ENCODE assay signal across 8 mouse cellular contexts in genomic region chr14:32472996-32473395, GRCm38 (mm10). TPM values are rescaled to one million over a fixed set of nuclear protein-coding genes. Genes with fewer than 3 reads are reported as not detected.
DNase-seq lines count a peak whose midpoint lies in the region; ATAC-seq and TF ChIP-seq lines count a peak whose summit lies in the region.

No protein-coding gene starts in this region.

- no peak overlapping the region for H3K4me2 ChIP-seq in neural tube, embryonic 15.5 days
- H3K4me2 ChIP-seq in hindbrain, embryonic 16.5 days (ENCODE audit: low read length): no peak overlapping the region

- intact Hi-C loops in left cerebral cortex, postnatal 14 days (cut with DNase I): loop anchor here (5.0 kb wide), 1 partner anchor 241 kb away; no protein-coding TSS in a partner anchor

- ATAC-seq in neural tube, embryonic 15.5 days (ENCODE audit: low FRiP score): no peak
- ATAC-seq in hindbrain, embryonic 16.5 days: peak; percentile 60

- peak; percentile 50 for DNase-seq in neural tube, embryonic 10.5 days (ENCODE audit: extremely low spot score, low spot score)
- DNase-seq in adrenal gland, postnatal 25 days: peak; percentile 61
- peak; percentile 82 to 84 for DNase-seq in left cerebral cortex, postnatal 14 days (ENCODE audit: low spot score in 2 of 2)
- peak; percentile 24 for DNase-seq in naive thymus-derived CD4-positive, alpha-beta T cell, adult 2 months (ENCODE audit: low read depth)
- no peak for DNase-seq in T-cell, adult 2 months (ENCODE audit: low spot score)

- TF ChIP-seq CTCF in embryonic fibroblast, embryonic 13.5 days (IDR thresholded peaks at IDR 0.05; ENCODE audit: borderline replicate concordance, insufficient read depth, low read length): peak; percentile 59; the same call in 1 of the 2 replicates

- no peak overlapping the region for H3K27ac ChIP-seq in neural tube, embryonic 15.5 days (replicated peaks)
- H3K27ac ChIP-seq in embryonic fibroblast, embryonic 13.5 days (ENCODE audit: insufficient read depth, low read length): no peak overlapping the region
- no peak overlapping the region for H3K27ac ChIP-seq in hindbrain, embryonic 16.5 days (ENCODE audit: low read depth, low read length)

- no peaks in the 10 kb centered on the region for H3K9me3 ChIP-seq in neural tube, embryonic 15.5 days (replicated peaks)
- H3K9me3 ChIP-seq in hindbrain, embryonic 16.5 days (ENCODE audit: control insufficient read depth, low read length): no peaks in the 10 kb centered on the region

- H3K4me3 ChIP-seq in neural tube, embryonic 15.5 days (replicated peaks): no peak overlapping the region
- no peak overlapping the region for H3K4me3 ChIP-seq in embryonic fibroblast, embryonic 13.5 days (ENCODE audit: insufficient read depth, low read length)
- no peak overlapping the region for H3K4me3 ChIP-seq in hindbrain, embryonic 16.5 days (ENCODE audit: low read length)

- no peak for TF ChIP-seq POLR2A in embryonic fibroblast, embryonic 13.5 days (IDR thresholded peaks at IDR 0.05; ENCODE audit: low read depth, low read length)

- H3K27me3 ChIP-seq in neural tube, embryonic 15.5 days (replicated peaks): peaks cover 11% of the 10 kb centered on the region
- no peaks in the 10 kb centered on the region for H3K27me3 ChIP-seq in hindbrain, embryonic 16.5 days (replicated peaks; ENCODE audit: control insufficient read depth, insufficient read depth, low read length)

- H3K9ac ChIP-seq in neural tube, embryonic 15.5 days (replicated peaks): no peak overlapping the region
- H3K9ac ChIP-seq in hindbrain, embryonic 16.5 days (ENCODE audit: low read depth, low read length): no peak overlapping the region

- no peaks in the 10 kb centered on the region for H3K36me3 ChIP-seq in neural tube, embryonic 15.5 days
- H3K36me3 ChIP-seq in hindbrain, embryonic 16.5 days (ENCODE audit: control insufficient read depth, insufficient read depth, low read length): no peaks in the 10 kb centered on the region

- no peaks in the 10 kb centered on the region for H3K4me1 ChIP-seq in neural tube, embryonic 15.5 days
- no peaks in the 10 kb centered on the region for H3K4me1 ChIP-seq in embryonic fibroblast, embryonic 13.5 days (ENCODE audit: control insufficient read depth, insufficient read depth, low read length)
- H3K4me1 ChIP-seq in hindbrain, embryonic 16.5 days (ENCODE audit: control insufficient read depth, insufficient read depth, low read depth, low read length): no peaks in the 10 kb centered on the region

- 9% methylated on average over 4 of the region's 4 CpGs for WGBS in neural tube, embryonic 15.5 days
- 13% methylated on average over 4 of the region's 4 CpGs for WGBS in hindbrain, embryonic 16.5 days

RNA-seq across cellular contexts. Expression of gene Chat, which starts 7.2 kb away (rescaled TPM):
- 4.8 and 5.7 TPM in 2 replicates for polyA plus RNA-seq in neural tube, embryonic 15.5 days (2015; fragmentation: Nextera tagmentation; extraction: Ambion mirVana)
- total RNA-seq in adrenal gland, postnatal 25 days (2021): not detected in 2 replicates
- polyA plus RNA-seq in embryonic fibroblast, embryonic 13.5 days (2011; ENCODE audit: insufficient read length, low read depth, missing spikeins): not detected in 2 replicates
- polyA plus RNA-seq in hindbrain, embryonic 16.5 days (2015; fragmentation: Nextera tagmentation; extraction: Ambion mirVana): 2.8 and 3.3 TPM in 2 replicates
- total RNA-seq in left cerebral cortex, postnatal 14 days (2021): 1 to 10 TPM; 1.1 to 1.2 TPM

RNA-seq across cellular contexts. Expression of gene Slc18a3, which starts 8.3 kb away (rescaled TPM):
- polyA plus RNA-seq in neural tube, embryonic 15.5 days (2015; fragmentation: Nextera tagmentation; extraction: Ambion mirVana): 36.4 and 42.7 TPM in 2 replicates
- not detected in 2 replicates for total RNA-seq in adrenal gland, postnatal 25 days (2021)
- polyA plus RNA-seq in embryonic fibroblast, embryonic 13.5 days (2011; ENCODE audit: insufficient read length, low read depth, missing spikeins): not detected in 2 replicates
- 22.0 and 26.4 TPM in 2 replicates for polyA plus RNA-seq in hindbrain, embryonic 16.5 days (2015; fragmentation: Nextera tagmentation; extraction: Ambion mirVana)
- 1 to 10 TPM; 2.1 to 2.5 TPM for total RNA-seq in left cerebral cortex, postnatal 14 days (2021)

RNA-seq across cellular contexts. Expression of gene Ercc6, which starts 40.3 kb away (rescaled TPM):
- polyA plus RNA-seq in neural tube, embryonic 15.5 days (2015; fragmentation: Nextera tagmentation; extraction: Ambion mirVana): 20.4 and 20.8 TPM in 2 replicates
- total RNA-seq in adrenal gland, postnatal 25 days (2021): 14.5 and 14.6 TPM in 2 replicates
- polyA plus RNA-seq in embryonic fibroblast, embryonic 13.5 days (2011; ENCODE audit: insufficient read length, low read depth, missing spikeins): 18.4 and 22.6 TPM in 2 replicates
- 24.2 and 24.3 TPM in 2 replicates for polyA plus RNA-seq in hindbrain, embryonic 16.5 days (2015; fragmentation: Nextera tagmentation; extraction: Ambion mirVana)
- 10 to 100 TPM; 17.6 to 22.6 TPM for total RNA-seq in left cerebral cortex, postnatal 14 days (2021)

Comparison
In these comparisons a context has a peak if more than half of its experiments do, and no peak if none do; other contexts are left out.
1. RNA of gene Slc18a3, which starts 8.3 kb away (polyA plus RNA-seq): 36.4 to 42.7 TPM in neural tube, embryonic 15.5 days and 22.0 to 26.4 TPM in hindbrain, embryonic 16.5 days; not detected in embryonic fibroblast, embryonic 13.5 days; every median in the first group is over 10 times any median in the second.